Mouse (Mus musculus): ENCODE data around the gene Ripor3.

Ripor3 gene

DNA sequence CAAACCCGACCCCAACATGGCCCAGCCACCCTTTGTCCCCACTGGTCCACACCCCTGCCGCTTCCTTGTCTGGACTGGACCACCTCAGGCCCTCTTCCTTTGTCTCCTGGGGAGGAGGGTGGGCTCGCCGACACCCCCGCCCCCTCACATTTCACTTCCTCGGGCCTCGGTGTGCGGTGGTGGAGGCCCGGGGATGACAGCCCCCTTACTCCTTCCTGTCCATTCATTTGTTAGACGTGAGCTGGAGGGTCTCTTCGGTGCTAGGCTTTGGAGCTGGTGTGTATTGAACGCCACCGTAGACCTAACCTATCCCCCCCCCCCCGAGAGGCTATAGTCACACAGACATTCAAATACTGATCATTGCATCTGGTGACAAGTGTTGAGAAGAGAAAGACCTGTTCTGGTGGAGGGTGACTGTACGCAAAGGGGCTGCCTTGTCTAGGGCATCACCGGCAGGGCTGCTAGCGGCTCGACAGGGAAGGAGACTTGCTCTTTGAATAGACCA, 77.6 kb downstream of the Ripor3 start:
- peak; percentile 21 for DNase-seq (ENCODE audit: low read depth, low spot score)

DNA sequence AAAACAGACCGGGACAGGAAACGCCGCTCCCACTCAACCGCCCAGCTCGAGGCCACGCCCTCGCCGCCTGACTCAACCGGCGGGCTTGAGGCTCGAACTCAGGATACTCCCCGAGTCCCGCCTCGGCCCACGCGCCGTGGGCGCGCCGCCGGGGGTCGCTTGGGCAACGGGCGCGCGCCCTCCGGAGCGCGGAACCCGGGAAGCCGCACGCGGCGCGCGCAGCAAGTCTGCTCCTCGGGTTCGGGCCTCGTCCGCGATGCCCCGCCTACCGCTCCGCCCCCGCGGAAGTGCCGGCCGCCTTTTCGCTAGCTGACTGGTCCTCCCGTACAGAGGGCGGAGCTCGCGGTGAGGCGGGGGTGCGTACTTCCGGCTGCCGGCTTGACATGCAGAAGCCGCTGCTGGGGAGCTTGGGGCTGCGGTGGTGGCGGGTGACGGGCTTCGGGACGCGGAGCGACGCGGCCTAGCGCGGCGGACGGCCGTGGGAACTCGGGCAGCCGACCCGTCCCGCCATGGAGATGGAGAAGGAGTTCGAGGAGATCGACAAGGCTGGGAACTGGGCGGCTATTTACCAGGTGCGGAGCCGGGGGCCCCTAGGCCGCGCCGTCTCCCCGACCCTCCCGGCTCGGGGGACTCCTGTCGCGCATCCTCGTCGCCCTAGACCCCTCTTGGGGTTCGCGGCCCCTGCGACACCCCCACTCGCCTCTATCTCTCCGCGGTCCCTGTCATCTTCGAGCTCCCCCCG, 78.3 kb downstream of the Ripor3 start, which contains the start of gene Ptpn1:
TSS of gene Ptpn1 (plus strand) at position 73 of the 742 bp plus-strand sequence.
- peak; percentile 94 for DNase-seq (ENCODE audit: low read depth, low spot score)

DNA sequence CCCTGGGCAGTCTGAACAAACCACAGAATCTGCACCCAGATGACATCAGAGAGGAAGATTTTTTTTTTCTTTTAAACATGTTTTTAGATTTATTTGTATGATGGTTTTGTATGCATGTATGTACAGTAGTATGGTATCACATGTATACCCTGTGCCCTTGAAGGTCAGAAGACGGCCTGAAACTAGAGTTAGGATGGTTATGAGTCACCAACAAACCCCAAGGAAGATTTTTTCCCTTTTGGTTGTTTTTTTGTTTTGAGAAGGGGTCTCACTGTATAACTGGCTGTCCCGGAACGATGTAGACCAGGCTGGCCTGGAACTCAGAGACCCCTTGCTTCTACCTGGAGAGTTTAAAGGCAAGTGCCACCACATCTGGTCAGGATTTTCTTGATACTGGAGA, 79.4 kb downstream of the Ripor3 start:
- no peak for DNase-seq (ENCODE audit: low read depth, low spot score)

Data from R1 (cell line).